Mouse (Mus musculus) kidney, postnatal 10 days (tissue): Measurements from ENCODE around the gene Ctxn1.

Experiments used
- DNase-seq: peaks from one replicate; pipeline ENCODE4 v3.0.0; 2021; ENCODE audit warnings: mixed read lengths

The Ctxn1 gene

GRCm38 (mm10) chr8:4213210-4214005 is 45.7 kb downstream of the Ctxn1 start:
- peak; percentile 72 for DNase-seq

- peak; percentile 33 for DNase-seq
Observed at GRCm38 (mm10) chr8:4212809-4213209, 46.3 kb downstream of the Ctxn1 start.

GRCm38 (mm10) chr8:4211097-4211496 is 48.0 kb downstream of the Ctxn1 start:
- DNase-seq: no peak
